Mouse (Mus musculus): Measurements from ENCODE around the gene Bag6.
A peak's percentile ranks its signal among the peaks of the same experiment; 100 is the strongest.

The Bag6 gene

DNA sequence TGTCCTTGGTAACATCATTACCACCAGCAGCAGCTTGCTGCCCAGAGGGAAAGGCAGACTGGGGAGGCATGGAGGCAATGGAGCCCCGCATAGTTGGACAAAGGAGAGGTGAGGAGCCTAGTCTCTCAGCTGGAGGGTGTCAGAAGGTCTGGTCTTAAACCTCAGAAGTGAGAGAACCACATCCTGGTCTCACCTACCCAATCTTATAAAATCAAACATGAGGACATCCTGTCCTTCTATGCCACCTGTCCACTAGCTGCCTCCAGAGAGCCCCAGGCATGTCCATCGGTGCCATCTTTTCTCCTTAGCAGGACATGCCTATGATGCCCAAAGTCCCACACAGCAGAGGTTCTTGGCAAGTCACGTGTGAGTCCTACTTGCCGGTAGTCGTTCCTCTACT lies 45.1 kb downstream of the Bag6 start:
- no peak for DNase-seq (ENCODE audit: low read depth, low spot score)
- Histone ChIP-seq H3K36me3 (ENCODE audit: control insufficient read depth, insufficient read depth, low read length, poor library complexity, severe bottlenecking) (no peaks in the 10 kb centered on the region), H3K27me3 (ENCODE audit: control insufficient read depth, insufficient read depth, low read length, poor library complexity, severe bottlenecking) (no peaks in the 10 kb centered on the region)

DNA sequence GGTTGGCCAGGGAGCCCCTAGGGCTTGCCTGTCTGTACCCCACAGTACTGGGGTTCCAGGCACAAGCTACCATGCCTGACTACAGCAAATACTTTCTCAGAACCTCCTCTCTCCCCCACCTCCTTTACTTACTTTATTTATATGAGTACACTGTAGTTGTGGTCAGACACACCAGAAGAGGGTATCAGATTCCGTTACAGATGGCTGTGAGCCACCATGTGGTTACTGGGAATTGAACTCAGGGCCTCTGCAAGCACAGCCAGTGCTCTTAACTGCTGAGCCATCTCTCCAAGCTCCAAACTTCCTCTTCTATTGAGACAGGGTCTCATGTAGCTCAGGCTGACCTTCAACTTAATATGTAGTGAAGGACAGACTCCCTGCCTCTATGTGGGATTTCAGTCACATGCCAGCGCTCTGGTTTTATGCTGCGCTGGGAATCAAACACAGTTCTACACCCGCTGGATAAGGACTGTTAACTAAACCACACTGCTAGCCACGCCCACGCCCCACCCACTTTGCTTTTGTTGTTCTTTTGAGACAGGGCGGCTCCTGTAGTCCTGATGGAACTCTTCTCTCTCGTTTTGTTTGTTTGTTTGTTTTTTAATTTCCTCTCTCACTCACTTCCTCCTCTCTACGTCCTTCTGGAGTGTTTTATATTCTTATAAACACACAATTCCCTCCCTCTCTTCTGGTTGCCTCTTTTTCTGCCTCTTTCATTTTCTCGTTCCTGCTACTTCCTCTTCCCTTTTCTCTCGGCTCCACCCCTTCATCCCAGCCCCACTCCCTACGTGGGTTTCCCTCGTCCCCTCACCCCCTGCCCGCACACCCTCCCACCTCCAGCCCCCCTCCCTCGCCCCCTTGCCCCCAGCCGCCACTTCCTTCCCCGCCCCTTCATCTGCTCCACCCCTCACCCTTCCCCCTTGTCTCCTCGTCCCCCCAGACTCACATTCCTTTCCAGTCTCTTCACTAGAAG lies 50.9 kb downstream of the Bag6 start:
- peak; percentile 80 for DNase-seq (ENCODE audit: low read depth, low spot score)
- Histone ChIP-seq H3K36me3 (ENCODE audit: control insufficient read depth, insufficient read depth, low read length, poor library complexity, severe bottlenecking) (no peaks in the 10 kb centered on the region), H3K27me3 (ENCODE audit: control insufficient read depth, insufficient read depth, low read length, poor library complexity, severe bottlenecking) (no peaks in the 10 kb centered on the region)

DNA sequence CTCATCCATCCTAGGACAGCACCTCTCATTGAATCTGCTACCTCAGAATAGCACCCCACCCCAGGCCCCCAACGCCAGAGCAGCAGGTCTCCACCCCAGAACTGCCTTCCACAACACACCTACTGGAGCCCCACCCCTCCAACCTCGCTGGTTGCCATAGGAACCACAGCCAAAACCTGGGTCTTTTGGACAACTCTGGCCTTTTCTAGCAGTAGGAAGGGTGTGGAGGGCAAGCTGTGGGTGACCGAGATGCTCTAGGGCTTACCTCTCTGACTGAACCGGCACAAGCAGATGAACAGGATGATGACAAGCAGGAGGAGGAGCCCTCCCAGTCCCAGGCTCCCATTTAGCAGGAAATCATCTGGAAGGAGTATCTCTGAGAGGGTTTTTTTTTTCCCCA lies 51.7 kb downstream of the Bag6 start:
- Histone ChIP-seq H3K27me3 (ENCODE audit: control insufficient read depth, insufficient read depth, low read length, poor library complexity, severe bottlenecking) (no peaks in the 10 kb centered on the region), H3K36me3 (ENCODE audit: control insufficient read depth, insufficient read depth, low read length, poor library complexity, severe bottlenecking) (no peaks in the 10 kb centered on the region)
- peak; percentile 80 for DNase-seq (ENCODE audit: low read depth, low spot score)

DNA sequence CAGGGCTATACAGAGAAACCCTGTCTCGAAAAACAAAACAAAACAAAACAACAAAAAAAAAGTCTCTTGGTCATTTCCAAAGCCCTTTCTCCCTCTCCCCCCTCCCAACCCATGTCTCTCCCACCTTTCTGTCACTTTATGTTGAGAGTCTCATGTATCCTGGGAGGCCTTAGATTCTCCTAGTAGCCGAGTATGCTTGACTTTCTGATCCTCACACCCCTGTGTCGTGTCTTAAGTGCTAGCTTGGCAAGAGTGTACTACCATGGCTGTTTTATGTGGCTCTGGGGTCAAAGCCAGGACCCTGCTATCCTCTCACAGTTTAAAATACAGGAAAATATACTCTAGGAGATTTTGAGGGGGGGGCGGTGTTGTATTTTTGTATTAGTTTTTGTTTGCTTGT lies 52.4 kb downstream of the Bag6 start:
- no peak for DNase-seq (ENCODE audit: low read depth, low spot score)
- Histone ChIP-seq H3K36me3 (ENCODE audit: control insufficient read depth, insufficient read depth, low read length, poor library complexity, severe bottlenecking) (no peaks in the 10 kb centered on the region), H3K27me3 (ENCODE audit: control insufficient read depth, insufficient read depth, low read length, poor library complexity, severe bottlenecking) (no peaks in the 10 kb centered on the region)

DNA sequence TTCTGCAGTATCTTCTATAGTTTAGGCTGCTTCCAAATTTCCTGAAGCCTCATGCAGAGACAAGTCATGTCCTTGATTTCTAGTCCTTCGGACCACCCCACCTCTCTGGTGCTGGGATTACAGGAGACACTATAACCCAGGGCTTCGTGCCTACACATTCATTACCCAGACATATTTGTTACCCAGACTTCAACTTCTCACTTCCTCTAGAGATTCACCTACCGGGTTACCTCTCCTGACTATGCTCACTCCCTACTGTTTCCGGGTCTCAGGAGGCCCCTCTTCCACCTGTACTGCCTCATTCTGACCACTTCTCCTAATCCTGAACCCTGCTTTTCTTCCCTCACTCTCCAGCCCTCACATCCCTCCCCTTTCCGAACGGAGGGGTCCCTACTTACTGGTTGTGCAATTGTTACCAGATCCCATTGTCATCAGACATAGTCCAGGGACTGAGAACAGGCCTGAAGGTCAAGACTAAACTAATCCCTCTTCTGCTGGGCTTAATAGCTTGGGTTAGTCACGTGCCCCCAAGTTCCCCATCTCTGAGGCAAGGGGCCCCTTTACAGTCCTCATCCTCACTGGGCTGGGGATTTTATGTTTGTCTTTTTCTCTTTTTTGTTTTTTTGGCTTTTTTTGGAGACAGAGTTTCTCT lies 53.1 kb downstream of the Bag6 start, which contains the start of gene Lst1:
TSS of gene Lst1 (minus strand) at position 481 of the 652 bp plus-strand sequence.
- Histone ChIP-seq H3K36me3 (ENCODE audit: control insufficient read depth, insufficient read depth, low read length, poor library complexity, severe bottlenecking) (no peaks in the 10 kb centered on the region), H3K27me3 (ENCODE audit: control insufficient read depth, insufficient read depth, low read length, poor library complexity, severe bottlenecking) (no peaks in the 10 kb centered on the region)
- peak; percentile 46 for DNase-seq (ENCODE audit: low read depth, low spot score)

DNA sequence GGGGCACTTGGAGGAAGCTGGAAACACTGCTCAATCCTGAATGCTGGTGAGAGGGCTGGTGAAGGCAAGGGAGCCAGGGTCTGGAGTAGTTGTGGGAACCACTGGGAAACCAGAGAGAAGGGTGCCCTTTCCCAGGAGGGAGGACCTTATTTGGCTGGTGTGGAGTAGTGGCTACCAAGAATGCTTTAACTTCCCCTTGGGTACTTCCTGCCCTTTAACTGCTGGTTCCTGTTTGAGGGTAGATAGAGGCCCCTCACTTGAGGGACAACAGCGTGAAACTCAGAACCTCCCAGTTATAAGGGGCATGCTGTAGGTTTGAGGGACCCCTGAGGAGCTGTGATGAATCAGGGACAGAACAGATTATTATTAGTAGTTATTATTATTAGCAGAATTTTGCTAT lies 54.2 kb downstream of the Bag6 start:
- no peaks in the 10 kb centered on the region for H3K27me3 ChIP-seq (ENCODE audit: control insufficient read depth, insufficient read depth, low read length, poor library complexity, severe bottlenecking)
- DNase-seq (ENCODE audit: low read depth, low spot score) = peak; percentile 54
- no peaks in the 10 kb centered on the region for H3K36me3 ChIP-seq (ENCODE audit: control insufficient read depth, insufficient read depth, low read length, poor library complexity, severe bottlenecking)

DNA sequence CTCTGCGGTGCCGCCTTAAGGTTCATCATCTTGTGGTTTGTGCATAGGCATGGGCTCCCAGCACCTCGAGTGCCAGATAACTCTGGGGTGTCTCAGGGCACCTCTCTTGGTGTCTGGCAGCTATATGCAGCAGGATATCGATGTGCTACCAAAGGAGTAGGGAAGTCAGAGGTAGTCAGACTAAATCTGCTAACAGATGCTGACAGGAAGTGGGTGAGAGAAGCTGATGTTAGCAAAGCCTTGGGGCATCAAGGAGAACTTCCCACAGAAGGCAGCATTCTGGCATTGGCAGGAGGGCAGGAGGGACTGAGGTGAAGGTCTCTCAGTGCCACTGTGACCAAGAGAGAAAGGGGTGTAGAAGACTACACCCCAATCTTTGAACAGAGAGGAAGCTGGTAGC lies 55.1 kb downstream of the Bag6 start:
- peak; percentile 58 for DNase-seq (ENCODE audit: low read depth, low spot score)
- Histone ChIP-seq H3K36me3 (ENCODE audit: control insufficient read depth, insufficient read depth, low read length, poor library complexity, severe bottlenecking) (peaks cover 2% of the 10 kb centered on the region; the same call in 1 of the 2 replicates), H3K27me3 (ENCODE audit: control insufficient read depth, insufficient read depth, low read length, poor library complexity, severe bottlenecking) (no peaks in the 10 kb centered on the region)

DNA sequence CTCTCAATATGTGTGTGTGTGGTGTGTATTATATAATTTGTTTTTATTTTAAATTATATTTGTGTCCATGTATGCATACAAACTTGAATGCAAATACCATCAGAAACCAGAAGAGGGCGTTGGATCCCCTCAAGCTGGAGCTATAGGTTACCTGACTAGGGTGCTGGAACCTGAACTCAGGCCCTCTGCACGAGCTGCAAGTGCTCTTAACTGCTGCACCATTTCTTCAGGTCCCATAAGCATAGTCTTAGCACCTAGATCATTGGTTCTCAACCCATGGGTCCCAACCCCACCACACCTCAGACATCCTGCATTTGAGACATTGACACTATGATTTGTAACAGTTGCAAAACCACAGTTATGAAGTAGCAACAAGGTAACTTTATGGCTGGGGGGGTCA lies 56.7 kb downstream of the Bag6 start:
- Histone ChIP-seq H3K27me3 (ENCODE audit: control insufficient read depth, insufficient read depth, low read length, poor library complexity, severe bottlenecking) (no peaks in the 10 kb centered on the region), H3K36me3 (ENCODE audit: control insufficient read depth, insufficient read depth, low read length, poor library complexity, severe bottlenecking) (peaks cover 13% of the 10 kb centered on the region)
- no peak for DNase-seq (ENCODE audit: low read depth, low spot score)

DNA sequence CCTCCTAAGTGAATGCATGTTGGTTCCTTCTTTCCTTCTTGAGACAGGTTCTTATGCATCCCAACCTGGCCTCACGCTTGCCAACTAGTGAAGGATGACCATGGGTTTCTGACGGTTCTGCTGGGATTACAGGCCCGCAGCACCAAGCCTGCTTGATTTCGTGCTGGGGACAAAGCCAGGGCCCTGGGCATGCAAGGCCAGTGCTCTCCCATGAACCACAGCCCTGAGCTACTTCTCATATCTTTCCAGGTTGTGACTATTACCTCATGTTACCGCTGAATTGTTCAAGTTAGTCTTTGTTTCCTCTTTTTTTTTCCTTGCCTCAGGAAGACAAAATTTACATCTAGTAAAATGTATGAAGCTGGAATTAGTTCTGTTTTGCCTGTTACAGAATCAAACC lies 57.9 kb downstream of the Bag6 start:
- no peaks in the 10 kb centered on the region for H3K27me3 ChIP-seq (ENCODE audit: control insufficient read depth, insufficient read depth, low read length, poor library complexity, severe bottlenecking)

DNA sequence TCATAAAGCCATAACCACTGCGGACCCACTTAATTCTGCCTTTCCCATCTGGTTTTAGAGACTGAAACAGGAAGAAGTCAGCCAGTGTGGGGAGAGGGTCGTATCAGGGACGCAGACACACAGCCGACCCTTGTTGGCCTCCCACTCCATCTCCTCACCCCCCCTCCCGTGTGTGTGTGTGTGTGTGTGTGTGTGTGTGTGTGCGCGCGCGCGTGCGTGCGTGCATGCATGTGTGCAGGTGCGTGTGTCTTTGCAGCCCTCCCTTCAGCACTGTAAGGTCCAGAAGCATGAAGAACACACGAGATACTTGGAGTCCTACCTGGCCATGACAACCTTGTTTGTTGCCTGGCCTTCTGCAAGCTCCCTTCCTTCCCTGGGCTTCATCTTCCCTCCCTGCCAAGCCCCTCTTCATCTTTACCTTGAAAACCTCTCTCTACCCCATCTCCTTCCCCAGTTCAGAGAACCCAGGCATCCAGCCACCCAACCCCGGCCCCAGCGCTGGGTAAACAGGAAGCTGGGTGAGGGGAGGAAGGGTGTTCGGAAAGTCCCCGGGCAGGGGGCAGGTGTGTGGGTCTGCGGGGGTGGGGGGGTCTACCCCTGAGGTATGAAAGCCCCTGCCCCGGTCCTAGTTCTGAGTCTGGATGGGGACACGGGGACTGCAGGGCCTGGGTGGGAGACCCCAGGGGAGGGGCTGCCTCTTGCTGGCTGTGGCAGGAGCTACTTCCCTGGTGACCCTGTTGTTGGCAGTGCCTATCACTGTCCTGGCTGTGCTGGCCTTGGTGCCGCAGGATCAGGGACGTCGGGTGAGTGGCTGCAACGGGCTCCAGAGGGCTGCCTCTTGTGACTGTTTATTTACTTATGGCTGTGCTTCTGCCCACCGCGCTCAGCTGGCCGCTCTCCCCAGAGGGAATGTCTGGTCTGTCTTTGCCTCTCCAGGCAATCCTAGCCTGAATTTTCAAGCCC lies 59.2 kb downstream of the Bag6 start, which contains the start of gene Ltb:
TSS of gene Ltb (plus strand) at position 559 of the 963 bp plus-strand sequence.
- DNase-seq (ENCODE audit: low read depth, low spot score) = peak; percentile 69
- H3K27me3 ChIP-seq (ENCODE audit: control insufficient read depth, insufficient read depth, low read length, poor library complexity, severe bottlenecking) = no peaks in the 10 kb centered on the region
- peaks cover 16% of the 10 kb centered on the region for H3K36me3 ChIP-seq (ENCODE audit: control insufficient read depth, insufficient read depth, low read length, poor library complexity, severe bottlenecking)

More for the DNA sequence above, 57.9 kb downstream of the Bag6 start:
- H3K36me3 ChIP-seq (ENCODE audit: control insufficient read depth, insufficient read depth, low read length, poor library complexity, severe bottlenecking) = peaks cover 13% of the 10 kb centered on the region
- peak; percentile 53 for DNase-seq (ENCODE audit: low read depth, low spot score)

DNA sequence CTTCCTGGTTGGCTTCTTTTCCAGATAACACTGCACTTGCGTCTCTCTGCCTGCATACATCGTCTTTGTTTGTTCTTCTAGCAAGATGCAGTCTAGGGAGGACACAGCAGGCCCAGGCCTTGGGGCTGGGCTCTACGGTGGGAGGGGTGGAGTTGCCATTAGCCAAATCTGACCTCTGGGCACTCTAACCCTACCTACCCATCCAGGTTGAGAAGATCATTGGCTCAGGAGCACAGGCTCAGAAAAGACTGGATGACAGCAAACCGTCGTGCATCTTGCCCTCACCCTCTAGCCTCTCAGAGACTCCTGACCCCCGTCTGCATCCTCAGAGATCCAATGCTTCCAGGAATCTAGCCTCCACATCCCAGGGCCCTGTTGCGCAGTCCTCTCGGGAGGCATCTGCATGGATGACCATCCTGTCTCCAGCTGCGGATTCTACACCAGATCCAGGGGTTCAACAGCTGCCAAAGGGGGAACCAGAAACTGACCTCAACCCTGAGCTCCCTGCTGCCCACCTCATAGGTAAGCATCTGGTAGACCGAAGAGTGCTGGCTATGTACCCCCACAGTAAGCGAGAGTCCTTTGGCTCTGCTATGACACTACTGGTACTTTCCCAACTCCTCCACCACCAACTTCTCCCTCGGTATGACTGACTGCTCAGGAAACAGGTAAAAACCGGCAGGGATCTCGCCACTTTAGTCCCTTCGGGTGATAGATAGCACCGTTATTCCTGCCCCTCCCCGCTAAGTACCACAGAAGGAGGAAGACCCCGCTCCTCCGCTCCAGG lies 60.1 kb downstream of the Bag6 start:
- DNase-seq (ENCODE audit: low read depth, low spot score) = peak; percentile 46
- H3K27me3 ChIP-seq (ENCODE audit: control insufficient read depth, insufficient read depth, low read length, poor library complexity, severe bottlenecking) = no peaks in the 10 kb centered on the region
- peaks cover 22% of the 10 kb centered on the region for H3K36me3 ChIP-seq (ENCODE audit: control insufficient read depth, insufficient read depth, low read length, poor library complexity, severe bottlenecking)

DNA sequence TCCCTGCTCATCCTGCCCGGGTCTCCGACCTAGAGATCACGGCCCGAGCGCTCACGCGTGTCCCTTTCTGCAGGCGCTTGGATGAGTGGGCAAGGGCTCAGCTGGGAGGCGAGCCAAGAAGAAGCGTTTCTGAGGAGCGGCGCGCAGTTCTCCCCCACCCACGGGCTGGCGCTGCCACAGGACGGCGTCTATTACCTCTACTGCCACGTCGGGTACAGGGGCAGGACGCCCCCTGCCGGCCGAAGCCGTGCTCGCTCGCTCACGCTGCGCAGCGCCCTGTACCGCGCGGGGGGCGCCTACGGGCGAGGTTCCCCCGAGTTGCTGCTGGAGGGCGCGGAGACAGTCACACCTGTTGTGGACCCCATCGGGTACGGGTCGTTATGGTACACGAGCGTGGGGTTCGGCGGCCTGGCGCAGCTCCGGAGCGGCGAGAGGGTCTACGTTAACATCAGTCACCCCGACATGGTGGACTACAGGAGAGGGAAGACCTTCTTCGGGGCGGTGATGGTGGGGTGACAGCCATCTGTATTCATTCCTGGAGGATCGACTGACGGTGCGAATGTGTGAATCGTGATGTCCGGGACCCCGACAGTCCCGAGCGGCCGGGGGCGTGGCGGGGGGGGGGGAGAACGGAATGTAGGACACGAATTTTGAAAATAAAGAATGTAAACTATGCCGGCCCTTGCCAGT lies 60.8 kb downstream of the Bag6 start:
- DNase-seq (ENCODE audit: low read depth, low spot score) = peak; percentile 93
- Histone ChIP-seq H3K27me3 (ENCODE audit: control insufficient read depth, insufficient read depth, low read length, poor library complexity, severe bottlenecking) (no peaks in the 10 kb centered on the region), H3K36me3 (ENCODE audit: control insufficient read depth, insufficient read depth, low read length, poor library complexity, severe bottlenecking) (peaks cover 23% of the 10 kb centered on the region)

DNA sequence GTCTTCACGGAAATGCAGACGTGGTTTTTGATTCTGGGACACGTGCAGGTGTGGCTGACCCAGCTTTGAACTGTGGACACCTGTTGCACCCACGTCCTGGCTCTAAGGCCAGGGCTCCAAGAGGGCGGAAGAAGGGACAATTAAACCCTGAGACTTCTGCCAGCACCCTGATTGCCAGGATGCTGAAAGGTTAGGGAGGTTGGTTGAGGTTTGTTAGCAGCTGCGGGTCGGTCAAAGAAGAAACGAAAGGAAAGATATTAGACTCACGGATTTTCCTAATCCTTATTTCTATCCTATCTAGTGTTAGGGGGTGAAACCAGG lies 61.3 kb downstream of the Bag6 start:
- no peak for DNase-seq (ENCODE audit: low read depth, low spot score)
- Histone ChIP-seq H3K36me3 (ENCODE audit: control insufficient read depth, insufficient read depth, low read length, poor library complexity, severe bottlenecking) (peaks cover 23% of the 10 kb centered on the region), H3K27me3 (ENCODE audit: control insufficient read depth, insufficient read depth, low read length, poor library complexity, severe bottlenecking) (no peaks in the 10 kb centered on the region)

All from splenic B cell, adult 2 months (primary cell).